Mouse (Mus musculus): ENCODE data around the gene Trim26.
"Not testable (repeated sequence)": the region's sequence is repeated elsewhere in the genome, so short reads cannot be mapped to it uniquely, and the experiment has no call there.

Gene Trim26

GRCm38 (mm10) chr17:36851627-36852026, 14.7 kb downstream of the Trim26 start:
- DNase-seq = no peak

- DNase-seq = no peak
Measured at GRCm38 (mm10) chr17:36855484-36855883, 18.6 kb downstream of the Trim26 start.

- no peak for DNase-seq
Measured at GRCm38 (mm10) chr17:36856236-36856635, 19.3 kb downstream of the Trim26 start.

- no peak for DNase-seq
Measured at GRCm38 (mm10) chr17:36858181-36858580, 21.2 kb downstream of the Trim26 start.

- no peak for DNase-seq
Measured at GRCm38 (mm10) chr17:36861680-36862079, 24.7 kb downstream of the Trim26 start.

- no peak for DNase-seq
Measured at GRCm38 (mm10) chr17:36866719-36867527, 30.0 kb downstream of the Trim26 start, which contains the start of gene Trim15. TSS of gene Trim15 (minus strand) at chr17:36867210.

GRCm38 (mm10) chr17:36868836-36869235, 31.9 kb downstream of the Trim26 start:
- no peak for DNase-seq

- DNase-seq = no peak
Measured at GRCm38 (mm10) chr17:36869284-36869954, 32.5 kb downstream of the Trim26 start, which contains the start of gene Trim10. TSS of gene Trim10 (plus strand) at chr17:36869574.

- DNase-seq = no peak
Measured at GRCm38 (mm10) chr17:36869955-36870810, 33.2 kb downstream of the Trim26 start.

- DNase-seq = no peak
Measured at GRCm38 (mm10) chr17:36874636-36875035, 37.7 kb downstream of the Trim26 start.

GRCm38 (mm10) chr17:36883350-36883749, 46.4 kb downstream of the Trim26 start:
- no peak for DNase-seq

- DNase-seq = no peak
Measured at GRCm38 (mm10) chr17:36885132-36885790, 48.3 kb downstream of the Trim26 start.

- DNase-seq = no peak
Measured at GRCm38 (mm10) chr17:36890073-36890903, 53.4 kb downstream of the Trim26 start, which contains the start of gene Trim40. TSS of gene Trim40 (minus strand) at chr17:36890123.

GRCm38 (mm10) chr17:36891496-36891895, 54.6 kb downstream of the Trim26 start:
- not testable (repeated sequence) for DNase-seq

- DNase-seq = peak; percentile 27 to 42
Measured at GRCm38 (mm10) chr17:36892362-36892761, 55.4 kb downstream of the Trim26 start.

- DNase-seq = no peak
Measured at GRCm38 (mm10) chr17:36893387-36893786, 56.5 kb downstream of the Trim26 start.

GRCm38 (mm10) chr17:36896583-36896982, 59.6 kb downstream of the Trim26 start:
- peak; percentile 45 to 50 for DNase-seq

GRCm38 (mm10) chr17:36897065-36897464, 60.1 kb downstream of the Trim26 start:
- DNase-seq = no peak

GRCm38 (mm10) chr17:36897552-36898205, 60.7 kb downstream of the Trim26 start, which contains the start of gene Trim31:
TSS of gene Trim31 (plus strand) at chr17:36898118.
- no peak for DNase-seq

- DNase-seq = no peak
Measured at GRCm38 (mm10) chr17:36899376-36899775, 62.4 kb downstream of the Trim26 start.

GRCm38 (mm10) chr17:36900001-36900400, 63.1 kb downstream of the Trim26 start:
- no peak for DNase-seq

All from cerebellum, adult 18-20 months (tissue).